Mouse (Mus musculus): ENCODE data around the gene Pan3.

DNA sequence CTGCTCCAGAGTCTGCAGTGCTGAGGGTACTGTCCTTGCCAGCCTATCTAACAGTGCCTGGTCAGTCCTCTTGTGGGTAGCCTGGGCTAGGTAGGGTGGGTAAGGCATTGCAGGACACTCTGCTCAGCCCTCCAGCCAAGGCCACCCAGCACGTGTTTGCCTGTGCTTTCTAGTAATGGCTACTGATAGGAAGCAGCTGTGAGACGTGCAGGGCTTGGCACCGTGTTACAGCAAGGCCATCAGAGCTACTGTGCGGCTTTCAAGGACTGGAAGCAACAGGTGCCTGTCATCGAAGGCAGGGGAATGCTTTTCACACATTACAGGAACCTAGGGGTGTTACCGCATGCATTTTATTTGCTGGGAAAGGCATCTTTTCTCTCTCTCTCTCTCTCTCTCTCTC, 147.0 kb downstream of the Pan3 start:
- TF ChIP-seq CTCF (IDR thresholded peaks at IDR 0.05; ENCODE audit: low read depth) (no peak), EP300 (IDR thresholded peaks at IDR 0.05; ENCODE audit: low read depth) (no peak)

Measured in heart, postnatal 0 days (tissue).